Mouse (Mus musculus) brown adipose tissue, adult 24 weeks (tissue): ENCODE measurements around the gene Osgep. TPM values are rescaled to one million over a fixed set of nuclear protein-coding genes. Genes with fewer than 3 reads are reported as not detected.
"Not testable (repeated sequence)": the region's sequence is repeated elsewhere in the genome, so short reads cannot be mapped to it uniquely, and the experiment has no call there.

Experiments
- H3K27ac ChIP-seq: fragments of 200-500 bp; replicated peaks from 2 replicates; pipeline ENCODE4 v1.5.1; 2012; ENCODE audit warnings: low read depth, mild to moderate bottlenecking, low read length
- H3K4me1 ChIP-seq: fragments of 200-500 bp; 2 replicates; pipeline ENCODE4 v1.6.1; 2012; ENCODE audit warnings: low read length, mixed read lengths; ENCODE audit not compliant: control insufficient read depth, insufficient read depth, insufficient read length
- H3K4me3 ChIP-seq: fragments of 200-500 bp; 2 replicates; pipeline ENCODE4 v1.5.1; 2012; ENCODE audit warnings: low read depth, mild to moderate bottlenecking, low read length, moderate library complexity; ENCODE audit not compliant: insufficient read depth
- polyA plus RNA-seq: library from polyadenylated mRNA; stranded (reverse); fragments of >200 nt; gene quantifications from 2 replicates; pipeline ENCODE4 v1.2.4, GENCODE M21; 2012; ENCODE audit not compliant: missing spikeins, insufficient read depth, insufficient read length

Gene Osgep
- polyA plus RNA-seq, 1 experiment = 59.2 TPM

DNA sequence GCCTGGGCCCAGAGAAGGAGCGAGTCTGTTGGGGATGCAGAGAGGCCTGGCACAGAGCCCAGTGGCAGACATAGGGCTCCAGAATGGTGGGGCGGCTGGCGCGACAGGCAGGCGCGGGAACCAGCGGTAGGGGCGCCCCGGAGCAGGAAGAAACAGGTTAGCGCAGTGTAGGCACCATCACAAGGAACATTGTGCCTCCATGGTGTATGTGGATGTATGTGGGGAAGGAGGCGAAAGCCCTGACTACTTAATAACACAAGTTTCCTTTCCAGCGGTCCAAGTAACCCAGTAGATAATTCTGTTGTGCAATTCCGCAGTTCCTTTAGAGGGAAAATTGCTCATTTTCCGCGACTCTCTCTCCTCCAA, 20.0 kb upstream of the Osgep start:
- Histone ChIP-seq H3K27ac (peak overlapping the region; percentile 81), H3K4me3 (peak overlapping the region; percentile 70)
- not testable (repeated sequence) for H3K4me1 ChIP-seq

DNA sequence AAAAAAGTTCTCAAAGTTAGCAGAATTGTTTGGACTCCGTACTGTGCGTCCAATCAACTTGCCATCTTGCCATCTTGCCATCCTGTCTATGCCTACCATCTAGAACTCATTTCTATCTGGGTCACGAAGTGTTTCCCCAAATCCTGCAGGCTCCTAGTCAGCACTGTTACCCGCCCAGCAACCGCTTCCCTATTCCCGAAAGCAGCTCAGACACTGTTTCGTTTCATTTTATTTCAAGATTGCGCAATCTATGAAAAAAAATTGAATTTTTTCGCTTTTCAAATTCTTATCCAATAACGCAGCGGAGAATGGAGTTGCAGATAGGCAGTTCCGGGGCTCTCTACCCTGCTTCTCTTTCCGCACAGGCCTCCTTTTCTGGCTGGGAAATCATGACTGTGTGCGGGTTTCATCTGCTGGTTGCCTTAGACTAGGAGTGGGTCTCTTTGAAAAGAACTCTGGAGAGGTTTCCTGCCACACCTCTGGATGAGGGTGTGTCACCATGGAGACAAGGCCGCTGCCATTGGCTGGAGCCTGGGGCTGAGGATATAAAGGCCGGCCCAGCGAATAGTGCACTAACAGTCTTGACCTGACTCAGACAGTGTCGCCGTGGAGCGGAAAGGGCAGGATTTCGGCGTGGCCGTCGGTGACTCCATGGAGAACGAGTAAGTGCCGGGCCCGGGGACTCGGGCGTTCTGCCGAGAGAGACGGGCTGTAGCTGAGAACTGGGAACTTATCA, 19.4 kb upstream of the Osgep start, which contains the start of gene Gm49342:
Gene Gm49342, plus strand, starts transcription at position 586 of the 736 bp plus-strand sequence.
- Histone ChIP-seq H3K4me1 (no peaks in the 10 kb centered on the region), H3K4me3 (peak within 1 kb of the TSS; percentile 70), H3K27ac (peak within 1 kb of the TSS; percentile 81)

DNA sequence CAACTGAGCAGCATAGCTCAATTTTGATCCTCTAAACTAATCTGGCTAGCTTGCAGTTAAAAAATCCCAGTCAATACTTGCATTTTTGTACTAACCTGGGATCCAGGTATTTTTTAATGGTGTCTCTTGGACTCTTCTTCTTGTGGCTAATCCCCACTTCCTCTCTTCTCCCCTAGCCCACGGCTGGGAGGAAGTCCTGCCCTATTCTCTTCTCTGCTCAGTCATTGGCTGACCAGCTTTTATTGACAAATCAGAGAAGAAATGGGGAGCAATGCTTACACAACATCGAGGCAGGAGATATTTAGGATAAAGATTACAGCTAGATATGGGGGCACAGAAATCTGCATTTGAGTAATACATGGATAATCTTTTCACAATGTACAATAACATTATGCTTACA, 14.2 kb upstream of the Osgep start:
- H3K4me1 ChIP-seq = no peaks in the 10 kb centered on the region
- H3K27ac ChIP-seq = no peak overlapping the region
- H3K4me3 ChIP-seq = no peak overlapping the region

DNA sequence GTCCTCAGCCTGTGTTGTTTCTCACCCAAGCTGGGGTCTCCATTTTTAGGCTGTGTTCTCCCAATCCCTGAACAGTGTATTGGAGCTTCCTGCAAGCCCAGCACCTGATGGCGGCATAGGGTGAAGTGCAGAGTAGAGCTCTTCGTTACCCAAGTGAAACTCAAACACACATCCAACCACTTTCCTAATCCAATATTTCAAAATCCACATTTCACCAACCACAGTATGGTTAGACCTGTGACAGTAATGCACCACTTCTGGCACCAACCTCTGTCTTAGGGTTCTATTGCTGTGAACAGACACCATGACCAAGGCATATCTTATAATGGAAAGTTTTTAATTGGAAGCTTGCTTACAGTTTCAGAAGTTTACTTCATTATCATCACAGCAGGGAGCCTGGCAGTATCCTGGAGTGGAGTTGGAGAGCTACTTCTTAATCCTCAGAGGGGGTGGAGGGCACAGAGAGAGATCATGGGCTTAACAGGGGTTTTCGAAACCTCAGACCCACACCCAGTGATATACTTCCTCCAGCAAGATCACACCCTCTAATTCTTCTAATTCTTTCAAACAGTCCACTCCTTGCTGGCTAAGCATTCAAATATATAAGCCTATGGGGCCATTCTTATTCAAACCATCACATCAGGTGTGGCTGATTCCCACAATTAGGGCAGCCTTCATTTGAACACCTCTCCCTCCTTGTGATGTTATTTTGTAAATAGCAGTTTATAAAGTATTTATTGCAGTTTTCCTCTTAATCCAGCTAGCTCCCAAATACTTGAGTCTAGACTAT, 13.6 kb upstream of the Osgep start:
- Histone ChIP-seq H3K4me1 (no peaks in the 10 kb centered on the region), H3K27ac (no peak overlapping the region), H3K4me3 (no peak overlapping the region)

DNA sequence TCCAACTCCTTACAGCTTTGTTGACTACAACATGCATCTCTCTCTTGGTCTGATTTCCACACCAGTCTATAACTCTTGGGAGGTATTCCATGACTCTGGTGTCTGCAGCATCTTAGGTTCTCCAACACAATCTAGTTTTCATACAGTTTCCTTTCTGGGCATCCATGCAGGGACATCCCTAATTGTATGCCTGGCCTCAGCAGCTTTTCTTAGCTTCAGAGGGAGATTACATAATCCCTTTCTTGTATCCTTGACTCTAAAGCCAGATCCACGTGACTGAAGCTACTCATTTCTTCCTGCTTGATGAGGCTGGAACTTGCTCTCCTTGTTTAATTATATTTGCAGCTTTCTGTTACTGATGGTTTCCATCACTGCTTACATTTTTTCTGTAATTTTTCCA, 12.0 kb upstream of the Osgep start:
- H3K27ac ChIP-seq = no peak overlapping the region
- H3K4me1 ChIP-seq = no peaks in the 10 kb centered on the region
- no peak overlapping the region for H3K4me3 ChIP-seq

DNA sequence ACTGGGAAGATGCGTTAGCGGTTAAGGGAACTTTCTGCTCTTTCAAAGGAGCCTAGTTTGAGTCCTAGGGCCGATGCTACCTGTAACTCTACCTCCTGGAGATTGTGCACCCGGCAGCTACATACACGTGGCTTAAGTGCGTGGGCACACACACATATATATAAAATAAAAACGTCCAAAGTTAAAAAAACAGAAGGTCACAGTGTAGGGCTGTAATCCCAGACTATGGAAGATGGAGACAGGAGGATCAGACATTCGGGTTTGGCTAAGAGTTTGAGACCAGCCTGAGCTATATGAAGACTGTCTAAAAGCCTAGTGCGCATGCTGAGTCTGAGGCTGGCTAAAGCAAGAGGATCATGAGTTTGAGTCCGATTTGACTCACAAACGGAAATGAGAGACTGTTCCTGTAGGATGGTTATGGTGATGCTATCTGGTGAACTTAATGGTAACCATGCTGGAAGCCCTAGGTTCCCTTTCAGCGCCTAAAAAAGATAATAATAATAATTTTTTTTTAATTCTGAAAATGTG, 6.9 kb upstream of the Osgep start:
- Histone ChIP-seq H3K4me1 (no peaks in the 10 kb centered on the region), H3K4me3 (peak overlapping the region; percentile 64), H3K27ac (peak overlapping the region; percentile 69)

DNA sequence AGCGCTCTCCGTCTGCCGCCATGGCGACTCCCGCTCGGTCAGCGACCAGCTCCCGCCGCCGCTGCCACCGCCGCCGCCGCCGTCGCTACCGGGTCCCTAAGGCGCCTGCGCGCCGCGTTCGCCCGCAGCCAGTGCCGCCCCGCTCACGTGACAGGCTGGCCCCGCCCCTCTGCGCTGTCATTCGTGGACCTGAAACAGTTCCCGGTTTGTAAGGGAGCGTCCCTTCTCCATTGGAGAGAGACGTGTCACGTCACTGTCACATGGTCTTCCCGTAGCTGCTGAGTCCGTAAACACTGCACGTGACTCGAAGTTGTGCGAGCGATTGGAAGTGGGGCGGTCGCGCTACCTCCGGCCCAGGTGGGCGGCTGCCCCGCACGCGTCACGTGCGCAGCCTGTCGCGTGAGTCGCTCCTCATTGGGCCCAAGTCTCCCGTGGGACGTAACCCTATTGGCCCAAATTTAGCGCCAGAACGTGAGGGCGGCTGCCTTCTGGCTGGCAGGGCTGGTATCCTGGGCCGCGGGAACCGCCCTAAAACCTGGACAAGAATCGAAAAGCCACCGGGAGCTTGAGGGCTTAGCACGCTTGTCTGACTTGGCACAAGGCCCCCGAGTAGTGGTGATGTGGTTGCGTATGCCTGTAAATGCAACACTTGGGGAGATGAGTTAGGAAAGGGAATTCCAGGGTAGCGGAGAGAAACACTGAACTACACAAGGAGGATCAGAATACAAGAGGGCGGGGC, 6.2 kb upstream of the Osgep start, which contains the start of the genes Pip4p1 and Pnp:
Gene Pip4p1, minus strand, starts transcription at position 103 of the 739 bp plus-strand sequence.
Gene Pnp, plus strand, starts transcription at position 329 of the 739 bp plus-strand sequence.
- H3K4me1 ChIP-seq = no peaks in the 10 kb centered on the region
- peak within 1 kb of the TSS; percentile 80 for H3K4me3 ChIP-seq
- peak within 1 kb of the TSS; percentile 69 for H3K27ac ChIP-seq

DNA sequence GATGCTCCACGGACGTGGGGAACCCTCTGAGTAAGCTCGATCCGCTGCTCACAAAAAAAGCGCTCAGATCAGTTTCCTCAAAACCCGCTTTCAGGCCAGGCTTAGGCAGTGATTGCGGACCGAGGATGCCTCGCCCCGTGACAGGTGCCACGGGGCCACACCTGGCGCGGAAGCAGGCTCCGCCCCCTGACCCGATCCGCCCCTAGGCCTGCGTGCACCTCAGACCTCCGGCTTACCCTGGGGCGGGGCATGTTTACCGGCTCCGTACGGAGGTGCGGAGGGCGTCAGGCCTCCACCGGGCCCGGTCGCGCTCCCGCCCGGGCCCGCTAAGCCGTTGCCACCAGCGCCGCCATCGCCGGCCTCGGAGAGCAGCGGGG, 5.7 kb upstream of the Osgep start:
- no peaks in the 10 kb centered on the region for H3K4me1 ChIP-seq
- H3K4me3 ChIP-seq = peak overlapping the region; percentile 80
- peak overlapping the region; percentile 66 for H3K27ac ChIP-seq

DNA sequence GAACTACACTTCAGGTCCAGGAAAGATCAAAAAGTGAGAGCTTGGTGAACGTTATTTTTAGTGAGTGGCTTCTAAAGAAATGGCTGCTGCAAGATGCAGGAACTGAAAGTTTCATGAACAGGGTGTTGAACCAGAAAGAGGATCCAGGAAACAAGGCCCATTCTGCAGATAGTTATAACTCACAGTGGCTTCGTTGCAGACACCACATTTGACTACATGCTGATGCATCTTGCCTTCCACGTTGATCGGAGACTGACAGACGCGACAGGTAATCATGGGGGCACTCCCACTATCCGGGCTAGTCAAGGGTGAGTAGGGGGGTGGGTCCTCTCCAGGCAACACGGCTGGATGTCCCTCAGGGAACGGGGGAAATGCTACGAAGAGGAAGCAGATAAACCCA, 5.3 kb upstream of the Osgep start:
- peak overlapping the region; percentile 80 for H3K4me3 ChIP-seq
- H3K4me1 ChIP-seq = no peaks in the 10 kb centered on the region
- H3K27ac ChIP-seq = peak overlapping the region; percentile 66

DNA sequence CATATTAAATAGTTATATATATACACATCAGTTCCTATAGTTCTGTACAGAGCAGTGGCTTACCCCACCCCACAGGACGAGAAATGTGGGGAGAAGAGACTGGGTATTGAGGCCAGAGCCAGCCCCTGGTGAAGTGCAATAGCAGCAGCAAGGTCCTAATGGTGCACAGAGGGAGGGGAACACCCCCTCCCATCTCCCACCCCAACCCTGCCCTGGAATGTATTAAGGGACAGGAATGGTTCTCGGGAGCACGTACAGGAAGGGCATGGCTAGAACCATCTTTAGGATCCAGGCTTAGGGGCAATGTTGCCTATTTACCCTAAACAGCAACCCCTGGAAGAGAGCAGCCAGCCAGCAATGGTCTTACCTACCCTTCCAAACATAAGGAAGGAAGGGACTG, 2.7 kb upstream of the Osgep start:
- Histone ChIP-seq H3K4me1 (no peaks in the 10 kb centered on the region), H3K27ac (no peak overlapping the region), H3K4me3 (no peak overlapping the region)

DNA sequence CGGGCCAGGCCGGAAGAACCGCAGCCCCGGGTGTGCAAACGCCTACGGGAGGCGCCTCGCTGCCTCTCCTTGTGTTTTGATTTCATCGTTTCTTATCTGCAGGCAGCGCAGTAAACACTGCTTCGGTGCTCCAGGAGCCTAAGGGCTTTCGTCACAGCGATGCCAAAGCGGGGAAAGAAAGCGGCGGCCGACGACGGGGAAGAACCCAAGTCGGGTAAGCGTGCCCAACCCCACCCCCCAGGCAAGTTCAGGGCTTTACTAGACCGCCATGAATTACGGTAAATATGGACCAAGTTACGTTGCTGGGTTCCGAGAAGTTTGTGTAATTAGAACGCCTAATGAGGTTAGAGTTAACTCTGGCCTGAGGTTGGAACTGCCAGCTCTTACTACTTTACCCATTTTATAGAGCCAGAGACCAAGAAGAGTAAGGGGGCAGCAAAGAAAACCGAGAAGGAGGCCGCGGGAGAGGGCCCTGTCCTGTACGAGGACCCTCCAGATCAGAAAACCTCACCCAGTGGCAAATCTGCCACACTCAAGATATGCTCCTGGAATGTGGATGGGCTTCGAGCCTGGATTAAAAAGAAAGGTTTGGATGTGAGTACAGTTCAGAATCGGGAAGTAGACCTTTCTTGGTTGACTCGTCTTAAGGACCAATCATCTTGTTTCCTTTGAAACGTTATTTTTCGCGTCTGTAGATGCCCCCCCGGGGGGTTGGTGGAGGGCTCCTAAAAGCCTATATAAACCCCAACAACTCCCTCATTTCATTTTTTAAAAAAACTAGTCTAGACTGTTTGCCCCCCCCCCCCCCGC, 623 bp upstream of the Osgep start:
- Histone ChIP-seq H3K4me3 (peak overlapping the region; percentile 89), H3K27ac (peak overlapping the region; percentile 27), H3K4me1 (no peaks in the 10 kb centered on the region)

DNA sequence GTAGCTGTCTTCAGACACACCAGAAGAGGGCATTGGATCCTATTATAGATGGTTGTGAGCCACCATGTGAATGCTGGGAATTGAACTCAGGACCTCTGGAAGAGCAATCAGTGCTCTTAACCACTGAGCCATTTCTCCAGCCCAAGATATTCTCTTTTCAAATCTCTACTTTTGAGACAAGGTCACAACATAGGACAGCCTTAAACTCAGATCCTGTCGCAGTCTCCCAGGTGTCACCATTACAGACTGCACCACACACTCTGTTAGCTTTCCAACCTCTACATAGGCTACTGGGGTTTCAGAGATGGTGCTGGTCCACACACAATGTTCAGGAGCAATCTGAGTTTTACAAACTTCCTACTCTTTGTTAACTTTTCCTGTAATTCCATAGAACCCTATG, 1.3 kb downstream of the Osgep start:
- H3K4me1 ChIP-seq, H3K27ac ChIP-seq: not testable (repeated sequence)
- H3K4me3 ChIP-seq = peak overlapping the region; percentile 89

DNA sequence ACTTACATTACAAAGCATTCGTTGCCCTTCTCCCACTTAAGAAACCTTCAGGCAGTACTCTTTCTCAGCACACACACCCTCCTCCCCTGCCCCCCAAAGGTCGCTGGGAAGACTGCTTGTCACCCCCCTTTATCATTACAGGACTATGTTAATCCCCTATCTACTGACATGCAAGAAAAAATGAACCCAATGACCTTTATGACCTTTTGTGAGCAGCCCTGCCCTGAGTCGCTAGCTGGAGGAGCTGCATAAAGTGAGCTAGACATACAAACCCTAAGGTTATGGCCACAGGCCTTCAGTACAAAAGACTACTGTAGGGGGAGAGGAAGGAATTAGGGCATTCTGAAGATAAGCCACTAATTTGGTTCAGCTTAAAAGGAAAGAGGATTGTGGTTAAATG, 13.3 kb downstream of the Osgep start:
- Histone ChIP-seq H3K4me1 (no peaks in the 10 kb centered on the region), H3K27ac (no peak overlapping the region), H3K4me3 (no peak overlapping the region)

DNA sequence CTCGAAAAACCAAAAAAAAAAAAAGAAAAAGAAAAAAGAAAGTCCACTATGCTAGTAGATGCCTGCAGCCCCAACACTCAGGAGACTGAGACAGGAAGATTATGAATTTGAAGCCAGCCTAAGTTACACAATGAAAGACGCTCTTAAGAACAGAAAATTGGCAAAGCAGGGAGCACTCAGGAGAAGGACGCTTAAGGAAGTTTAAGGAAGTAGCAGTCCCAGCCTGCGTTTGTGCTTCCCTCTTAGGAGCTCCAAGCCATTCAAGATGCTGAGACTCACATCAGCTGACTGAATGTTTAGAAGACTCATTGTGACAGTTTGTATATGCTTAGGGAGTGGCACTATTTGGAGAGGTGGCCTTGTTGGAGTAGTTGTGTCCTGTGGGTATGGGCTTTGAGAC, 16.6 kb downstream of the Osgep start:
- Histone ChIP-seq H3K27ac (no peak overlapping the region), H3K4me3 (no peak overlapping the region), H3K4me1 (no peaks in the 10 kb centered on the region)
